ENCODE assay signal across 22 mouse cellular contexts in genomic region chr10:93630310-93630709, GRCm38 (mm10). TPM values are rescaled to one million over a fixed set of nuclear protein-coding genes. Genes with fewer than 3 reads are reported as not detected.
DNase-seq lines count a peak whose midpoint lies in the region; ATAC-seq and TF ChIP-seq lines count a peak whose summit lies in the region.
"Had no signal": no experiment of that assay in that cellular context is flagged by ENCODE, and none has a peak within 500 bp of the region (broad histone marks: within the 10 kb centered on the region; RNA-seq: fewer than 3 reads in every experiment).

No protein-coding gene starts in this region.

- peak; percentile 21 for DNase-seq in midbrain, embryonic 11.5 days (ENCODE audit: low spot score, missing footprints)
- DNase-seq in c-Kit-positive CD71-positive TER-119-positive erythroid progenitor cells, embryonic 14.5 days (ENCODE audit: low spot score) = no peak
- DNase-seq: adrenal gland, adult 8-10 months; adrenal gland, postnatal 25 days; B cell, adult 2 months; cerebellum, adult 18-20 months; cerebellum, adult 8-10 months; cerebellum, adult 9-11 months; cerebellum, postnatal 14 days; forebrain, postnatal 0 days had no signal

- 91% methylated on average over 5 of the region's 5 CpGs for WGBS in midbrain, embryonic 11.5 days
- WGBS in midbrain, embryonic 13.5 days = 96% methylated on average over 5 of the region's 5 CpGs
- 72% methylated on average over 5 of the region's 5 CpGs for WGBS in intestine, embryonic 15.5 days
- 52% methylated on average over 5 of the region's 5 CpGs for WGBS in intestine, postnatal 0 days
- 77% methylated on average over 5 of the region's 5 CpGs for WGBS in liver, embryonic 12.5 days (ENCODE audit: insufficient replicate concordance)

- H3K9me3 ChIP-seq in midbrain, embryonic 11.5 days (ENCODE audit: control insufficient read depth, low read length) = no peaks in the 10 kb centered on the region
- H3K9me3 ChIP-seq in midbrain, embryonic 13.5 days = no peaks in the 10 kb centered on the region
- H3K9me3 ChIP-seq in intestine, embryonic 15.5 days = no peaks in the 10 kb centered on the region
- no peaks in the 10 kb centered on the region for H3K9me3 ChIP-seq in intestine, postnatal 0 days (ENCODE audit: control insufficient read depth)
- no peaks in the 10 kb centered on the region for H3K9me3 ChIP-seq in liver, embryonic 12.5 days (replicated peaks)
- H3K9me3 ChIP-seq: embryonic facial prominence, embryonic 10.5 days; embryonic facial prominence, embryonic 12.5 days; forebrain, embryonic 13.5 days; forebrain, embryonic 15.5 days; G1E had no signal

- ATAC-seq in midbrain, embryonic 11.5 days (ENCODE audit: low FRiP score) = no peak
- ATAC-seq in midbrain, embryonic 13.5 days = no peak
- ATAC-seq in intestine, embryonic 15.5 days = peak; percentile 83
- ATAC-seq in intestine, postnatal 0 days = peak; percentile 53; the same call in 1 of the 2 replicates
- ATAC-seq in liver, embryonic 12.5 days = no peak
- ATAC-seq: activated CD4-positive, CD25-positive, alpha-beta regulatory T cell, adult 4 months; CD4-positive, CD25-positive, alpha-beta regulatory T cell, adult 4 months; forebrain, embryonic 13.5 days; forebrain, embryonic 15.5 days; forebrain, postnatal 0 days had no signal

- no peaks in the 10 kb centered on the region for H3K27me3 ChIP-seq in midbrain, embryonic 11.5 days (ENCODE audit: control insufficient read depth, insufficient read depth, low read length)
- no peaks in the 10 kb centered on the region for H3K27me3 ChIP-seq in midbrain, embryonic 13.5 days
- H3K27me3 ChIP-seq in intestine, embryonic 15.5 days (replicated peaks) = peaks cover 1% of the 10 kb centered on the region; the same call in 1 of the 2 replicates
- no peaks in the 10 kb centered on the region for H3K27me3 ChIP-seq in intestine, postnatal 0 days (replicated peaks; ENCODE audit: control insufficient read depth, insufficient read depth, low read length)
- H3K27me3 ChIP-seq in liver, embryonic 12.5 days (replicated peaks) = peaks cover 17% of the 10 kb centered on the region
- H3K27me3 ChIP-seq: CH12.LX; embryonic facial prominence, embryonic 12.5 days; forebrain, embryonic 15.5 days had no signal

- H3K9ac ChIP-seq in midbrain, embryonic 11.5 days (ENCODE audit: low read length) = no peak overlapping the region
- no peak overlapping the region for H3K9ac ChIP-seq in midbrain, embryonic 13.5 days (replicated peaks)
- H3K9ac ChIP-seq in intestine, embryonic 15.5 days = no peak overlapping the region
- H3K9ac ChIP-seq in intestine, postnatal 0 days (ENCODE audit: low read depth, low read length) = no peak overlapping the region
- no peak overlapping the region for H3K9ac ChIP-seq in liver, embryonic 12.5 days
- H3K9ac ChIP-seq: embryonic facial prominence, embryonic 12.5 days; forebrain, embryonic 13.5 days; forebrain, embryonic 15.5 days; forebrain, postnatal 0 days had no signal

- H3K27ac ChIP-seq in midbrain, embryonic 11.5 days (ENCODE audit: low read depth, low read length) = no peak overlapping the region
- H3K27ac ChIP-seq in midbrain, embryonic 13.5 days = no peak overlapping the region
- H3K27ac ChIP-seq in intestine, embryonic 15.5 days = no peak overlapping the region
- H3K27ac ChIP-seq in intestine, postnatal 0 days (ENCODE audit: low read depth, low read length) = no peak overlapping the region
- no peak overlapping the region for H3K27ac ChIP-seq in liver, embryonic 12.5 days
- H3K27ac ChIP-seq: embryonic facial prominence, embryonic 10.5 days; embryonic facial prominence, embryonic 12.5 days; forebrain, embryonic 13.5 days; forebrain, embryonic 15.5 days had no signal

- H3K4me2 ChIP-seq in midbrain, embryonic 11.5 days = no peak overlapping the region
- no peak overlapping the region for H3K4me2 ChIP-seq in midbrain, embryonic 13.5 days (replicated peaks)
- H3K4me2 ChIP-seq in intestine, embryonic 15.5 days (replicated peaks) = no peak overlapping the region
- no peak overlapping the region for H3K4me2 ChIP-seq in intestine, postnatal 0 days (replicated peaks; ENCODE audit: low read depth)
- H3K4me2 ChIP-seq in liver, embryonic 12.5 days = no peak overlapping the region
- H3K4me2 ChIP-seq: embryonic facial prominence, embryonic 12.5 days; forebrain, embryonic 13.5 days; forebrain, embryonic 15.5 days had no signal

- H3K4me1 ChIP-seq in midbrain, embryonic 11.5 days (ENCODE audit: control insufficient read depth, insufficient read depth, low read length) = no peaks in the 10 kb centered on the region
- H3K4me1 ChIP-seq in midbrain, embryonic 13.5 days (replicated peaks) = no peaks in the 10 kb centered on the region
- H3K4me1 ChIP-seq in intestine, embryonic 15.5 days (replicated peaks) = no peaks in the 10 kb centered on the region
- no peaks in the 10 kb centered on the region for H3K4me1 ChIP-seq in intestine, postnatal 0 days (replicated peaks; ENCODE audit: control insufficient read depth, insufficient read depth, low read length)
- no peaks in the 10 kb centered on the region for H3K4me1 ChIP-seq in liver, embryonic 12.5 days
- H3K4me1 ChIP-seq: embryonic facial prominence, embryonic 10.5 days; embryonic facial prominence, embryonic 12.5 days; forebrain, embryonic 13.5 days; forebrain, embryonic 15.5 days had no signal

- no peak overlapping the region for H3K4me3 ChIP-seq in midbrain, embryonic 11.5 days (ENCODE audit: low read depth, low read length)
- H3K4me3 ChIP-seq in midbrain, embryonic 13.5 days (replicated peaks) = no peak overlapping the region
- H3K4me3 ChIP-seq in intestine, embryonic 15.5 days (replicated peaks) = no peak overlapping the region
- H3K4me3 ChIP-seq in intestine, postnatal 0 days (ENCODE audit: low read depth, low read length) = no peak overlapping the region
- H3K4me3 ChIP-seq in liver, embryonic 12.5 days = no peak overlapping the region
- H3K4me3 ChIP-seq: embryonic facial prominence, embryonic 10.5 days; embryonic facial prominence, embryonic 12.5 days; forebrain, embryonic 13.5 days; forebrain, embryonic 15.5 days had no signal

- no peak for TF ChIP-seq CTCF in intestine, postnatal 0 days (IDR thresholded peaks at IDR 0.05; ENCODE audit: low read depth)

- H3K36me3 ChIP-seq in midbrain, embryonic 11.5 days (ENCODE audit: control insufficient read depth, insufficient read depth, low read length) = no peaks in the 10 kb centered on the region
- H3K36me3 ChIP-seq in midbrain, embryonic 13.5 days = no peaks in the 10 kb centered on the region
- no peaks in the 10 kb centered on the region for H3K36me3 ChIP-seq in intestine, embryonic 15.5 days
- no peaks in the 10 kb centered on the region for H3K36me3 ChIP-seq in intestine, postnatal 0 days (ENCODE audit: control insufficient read depth, insufficient read depth)
- no peaks in the 10 kb centered on the region for H3K36me3 ChIP-seq in liver, embryonic 12.5 days
- H3K36me3 ChIP-seq: embryonic facial prominence, embryonic 10.5 days; embryonic facial prominence, embryonic 12.5 days; forebrain, embryonic 15.5 days; G1E had no signal

RNA-seq across cellular contexts. Expression of gene Ntn4, which starts 10.2 kb away (rescaled TPM):
- 1.8 and 2.6 TPM in 2 replicates for polyA plus RNA-seq in midbrain, embryonic 11.5 days (2014; fragmentation: Nextera tagmentation; extraction: Ambion mirVana)
- polyA plus RNA-seq in midbrain, embryonic 13.5 days (2015; fragmentation: Nextera tagmentation; extraction: Ambion mirVana) = 2.0 and 2.1 TPM in 2 replicates
- polyA plus RNA-seq in intestine, embryonic 15.5 days (2015; fragmentation: Nextera tagmentation; extraction: Ambion mirVana) = 0.29 and 0.47 TPM in 2 replicates
- 0.10 and 0.25 TPM in 2 replicates for polyA plus RNA-seq in intestine, postnatal 0 days (2015; fragmentation: Nextera tagmentation; extraction: Ambion mirVana)
- 0.17 and 0.26 TPM in 2 replicates for polyA plus RNA-seq in liver, embryonic 12.5 days (2016; fragmentation: Nextera tagmentation; extraction: Ambion mirVana)
- polyA plus RNA-seq: G1E had no signal

RNA-seq across cellular contexts. Expression of gene Snrpf, which starts 40.8 kb away (rescaled TPM):
- polyA plus RNA-seq in midbrain, embryonic 11.5 days (2014; fragmentation: Nextera tagmentation; extraction: Ambion mirVana) = 145 and 150 TPM in 2 replicates
- 95.8 and 101 TPM in 2 replicates for polyA plus RNA-seq in midbrain, embryonic 13.5 days (2015; fragmentation: Nextera tagmentation; extraction: Ambion mirVana)
- 110 and 122 TPM in 2 replicates for polyA plus RNA-seq in intestine, embryonic 15.5 days (2015; fragmentation: Nextera tagmentation; extraction: Ambion mirVana)
- polyA plus RNA-seq in intestine, postnatal 0 days (2015; fragmentation: Nextera tagmentation; extraction: Ambion mirVana) = 56.1 and 57.9 TPM in 2 replicates
- 121 and 128 TPM in 2 replicates for polyA plus RNA-seq in liver, embryonic 12.5 days (2016; fragmentation: Nextera tagmentation; extraction: Ambion mirVana)

Comparison
In these comparisons a context has a peak if more than half of its experiments do, and no peak if none do; other contexts are left out.
1. ATAC-seq: peak in intestine, embryonic 15.5 days (single experiment) and intestine, postnatal 0 days (single experiment); none in midbrain, embryonic 11.5 days (single experiment), midbrain, embryonic 13.5 days (single experiment) and liver, embryonic 12.5 days (single experiment).